Mouse (Mus musculus) E14TG2a.4 (cell line): ENCODE results near the gene A930033H14Rik.

Experiments
- CTCF ChIP-seq: conservative IDR thresholded peaks from 2 replicates; pipeline ENCODE4 v1.5.1; 2014; ENCODE audit warnings: low read length
- NANOG ChIP-seq: IDR thresholded peaks from 2 replicates; pipeline ENCODE4 v1.6.1; 2014; ENCODE audit warnings: borderline replicate concordance, low read length, mixed read lengths
- POU5F1 ChIP-seq: IDR thresholded peaks from 2 replicates; pipeline ENCODE4 v1.6.1; 2014; ENCODE audit warnings: low read length, borderline replicate concordance

DNA sequence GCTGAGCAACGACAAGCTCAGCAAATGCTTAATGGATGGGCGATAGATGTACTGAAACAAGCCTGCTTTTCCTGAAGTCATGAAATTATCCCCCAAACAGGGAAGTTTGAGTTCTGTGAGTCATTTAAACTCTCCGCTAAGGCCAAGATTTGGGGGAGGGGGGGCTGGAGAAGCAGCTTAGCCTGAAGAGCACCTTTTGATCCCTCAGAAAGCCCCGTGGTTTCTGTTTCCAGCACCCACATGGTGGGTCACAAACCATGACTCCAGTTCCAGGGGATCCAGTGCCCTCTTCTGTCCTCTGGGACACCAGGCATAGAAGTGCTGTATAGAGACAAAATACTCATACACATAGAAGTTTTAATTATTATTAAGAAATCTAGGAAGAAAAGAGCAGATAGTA lies 27.5 kb downstream of the A930033H14Rik start:
- TF ChIP-seq CTCF = no peak
- no peak for TF ChIP-seq NANOG
- no peak for TF ChIP-seq POU5F1
